Mouse (Mus musculus) urinary bladder, postnatal 14 days (tissue): ENCODE data around the gene BC017158.
A peak's percentile ranks its signal among the peaks of the same experiment; 100 is the strongest.

Experiments used
- DNase-seq: peaks from one replicate; pipeline ENCODE4 v3.0.0; 2021; ENCODE audit warnings: low spot score

BC017158 gene

GRCm38 (mm10) chr7:128309216-128309615 is 11.2 kb upstream of the BC017158 start:
- no peak for DNase-seq

- DNase-seq, result no peak
Observed at GRCm38 (mm10) chr7:128307851-128308250, 9.9 kb upstream of the BC017158 start.

GRCm38 (mm10) chr7:128304907-128305306 is 6.9 kb upstream of the BC017158 start:
- DNase-seq, result peak; percentile 54

- DNase-seq, result no peak
Observed at GRCm38 (mm10) chr7:128304198-128304597, 6.2 kb upstream of the BC017158 start.

- DNase-seq, result no peak
Observed at GRCm38 (mm10) chr7:128302151-128302550, 4.2 kb upstream of the BC017158 start.

- DNase-seq, result no peak
Observed at GRCm38 (mm10) chr7:128300952-128301351, 3.0 kb upstream of the BC017158 start.

- no peak for DNase-seq
Observed at GRCm38 (mm10) chr7:128298481-128299342, 742 bp upstream of the BC017158 start.

- no peak for DNase-seq
Observed at GRCm38 (mm10) chr7:128297291-128297616, 716 bp downstream of the BC017158 start.

GRCm38 (mm10) chr7:128296514-128296913 is 1.5 kb downstream of the BC017158 start:
- DNase-seq, result no peak

GRCm38 (mm10) chr7:128294785-128295184 is 3.2 kb downstream of the BC017158 start:
- DNase-seq, result no peak

GRCm38 (mm10) chr7:128288923-128289544 is 8.9 kb downstream of the BC017158 start:
- DNase-seq, result no peak

- no peak for DNase-seq
Observed at GRCm38 (mm10) chr7:128285060-128285459, 12.9 kb downstream of the BC017158 start.

- DNase-seq, result no peak
Observed at GRCm38 (mm10) chr7:128284047-128284446, 13.9 kb downstream of the BC017158 start.

GRCm38 (mm10) chr7:128282532-128283244 is 15.3 kb downstream of the BC017158 start:
- no peak for DNase-seq

- DNase-seq, result no peak
Observed at GRCm38 (mm10) chr7:128281765-128282164, 16.2 kb downstream of the BC017158 start.

- DNase-seq, result no peak
Observed at GRCm38 (mm10) chr7:128279750-128280149, 18.2 kb downstream of the BC017158 start.

GRCm38 (mm10) chr7:128276051-128276450 is 21.9 kb downstream of the BC017158 start:
- no peak for DNase-seq

- DNase-seq, result no peak
Observed at GRCm38 (mm10) chr7:128271496-128271895, 26.5 kb downstream of the BC017158 start.

GRCm38 (mm10) chr7:128270431-128270850 is 27.5 kb downstream of the BC017158 start:
- no peak for DNase-seq

GRCm38 (mm10) chr7:128267813-128268212 is 30.2 kb downstream of the BC017158 start:
- DNase-seq, result no peak

GRCm38 (mm10) chr7:128267391-128267790 is 30.6 kb downstream of the BC017158 start:
- no peak for DNase-seq

GRCm38 (mm10) chr7:128266056-128266455 is 31.9 kb downstream of the BC017158 start:
- no peak for DNase-seq

GRCm38 (mm10) chr7:128265411-128265810 is 32.6 kb downstream of the BC017158 start, which contains the start of gene Slc5a2:
TSS of gene Slc5a2 (plus strand) at chr7:128265657.
- no peak for DNase-seq
